Mouse (Mus musculus) kidney, adult 9 months (tissue): ENCODE measurements around the gene Sinhcaf.
"Not testable (repeated sequence)": the region's sequence is repeated elsewhere in the genome, so short reads cannot be mapped to it uniquely, and the experiment has no call there.

ENCODE experiments used
- DNase-seq: peaks from one replicate; pipeline ENCODE4 v3.0.0; 2022

Gene Sinhcaf

DNA sequence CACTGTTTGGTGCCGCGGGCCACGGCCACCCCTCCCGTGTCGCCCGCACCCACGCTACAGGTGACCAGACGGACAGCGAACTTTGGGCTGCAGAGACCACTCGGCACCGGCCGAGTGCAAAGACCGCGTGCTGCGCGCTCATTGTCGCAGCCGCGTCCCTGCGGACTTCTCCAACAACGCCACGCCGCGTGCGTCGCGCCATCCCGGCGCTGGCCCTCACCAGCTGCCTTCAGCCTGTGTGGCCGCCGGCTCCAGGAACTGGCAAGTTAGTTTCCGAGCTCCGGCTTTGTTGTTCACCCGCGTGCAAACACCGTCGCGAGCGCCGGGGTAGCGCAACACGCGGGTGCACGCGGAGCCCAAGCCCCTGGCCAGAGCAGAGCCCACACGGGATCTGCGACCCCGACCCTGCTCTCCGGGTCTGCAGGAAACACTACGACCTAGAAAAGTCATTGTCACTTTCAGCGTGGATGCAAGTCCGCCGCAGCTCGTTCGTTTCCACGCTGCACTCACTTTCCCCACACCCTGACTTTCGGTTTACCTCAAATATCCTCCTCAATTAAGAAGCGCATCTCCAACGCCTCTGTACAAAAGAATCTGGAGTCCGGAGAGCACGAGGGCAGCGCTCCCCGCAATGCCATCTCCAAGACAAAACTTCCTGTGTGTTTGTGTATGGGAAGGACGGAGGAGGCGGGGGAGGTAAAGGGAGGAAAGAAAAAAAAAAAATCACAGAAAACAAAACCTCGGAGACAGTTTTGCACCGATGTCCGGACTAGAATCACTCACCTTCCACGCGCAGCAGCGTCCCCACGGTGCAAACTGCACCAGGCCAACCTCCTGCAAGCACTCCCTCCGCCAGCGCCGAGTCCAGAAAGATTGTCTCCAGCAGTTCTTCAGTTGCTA, 508 bp downstream of the Sinhcaf start:
- no peak for DNase-seq

DNA sequence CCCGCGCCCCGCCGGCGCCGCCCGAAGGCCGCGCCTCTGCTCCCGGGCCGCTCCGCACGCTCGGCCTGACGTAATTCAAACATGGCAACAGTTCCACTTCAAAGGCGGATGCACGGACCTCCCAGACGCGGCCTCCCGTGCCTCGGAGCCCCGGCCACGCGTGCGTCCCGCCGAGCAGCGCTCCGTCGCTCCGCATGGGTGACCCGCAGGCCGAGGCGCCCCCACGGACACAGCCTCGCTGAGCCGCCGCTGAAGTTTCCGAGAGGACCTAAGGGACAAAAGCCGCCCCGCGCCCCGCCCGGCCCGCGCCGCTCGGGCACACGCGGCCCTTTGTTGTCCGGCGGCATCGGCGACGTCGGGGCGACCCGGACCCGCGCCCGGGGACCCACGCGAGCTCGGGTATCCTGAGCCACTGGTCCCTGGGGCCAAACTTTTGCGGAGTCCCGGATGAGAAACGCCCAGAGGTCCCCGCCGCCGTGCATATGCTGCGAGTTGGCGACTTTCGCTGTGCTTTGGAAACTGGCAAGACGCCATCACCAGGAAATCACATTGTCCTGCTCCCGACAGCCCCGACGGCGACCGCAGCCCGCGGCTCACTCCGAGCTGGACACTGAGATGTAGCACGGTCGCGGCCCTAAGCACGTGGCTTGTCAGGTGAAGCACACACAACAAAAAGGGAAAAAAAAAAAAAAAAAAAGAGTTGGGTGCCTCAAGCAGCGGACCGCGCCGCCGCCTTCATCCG, 1.3 kb downstream of the Sinhcaf start:
- peak; percentile 66 for DNase-seq

DNA sequence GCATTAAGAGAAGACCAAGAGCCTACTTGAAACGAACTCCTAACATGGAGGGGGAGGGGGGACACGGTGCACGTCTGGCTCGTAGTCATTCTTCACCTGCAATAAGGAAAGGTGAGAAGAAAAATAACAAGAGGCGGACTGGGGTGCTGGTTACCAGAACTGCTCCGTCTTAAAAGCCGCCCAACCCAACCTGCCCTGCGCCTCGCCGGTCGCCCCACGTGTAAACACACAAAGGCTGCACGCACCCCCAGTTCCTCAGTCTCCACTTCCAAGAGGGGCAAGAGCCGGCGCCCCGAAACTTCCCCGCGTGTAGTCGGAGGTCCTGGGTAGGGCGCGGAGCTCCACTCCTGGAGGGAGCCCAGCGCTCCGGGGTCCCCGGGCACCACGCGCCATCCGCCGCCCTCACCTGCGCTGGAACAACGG, 1.9 kb downstream of the Sinhcaf start:
- DNase-seq = no peak

DNA sequence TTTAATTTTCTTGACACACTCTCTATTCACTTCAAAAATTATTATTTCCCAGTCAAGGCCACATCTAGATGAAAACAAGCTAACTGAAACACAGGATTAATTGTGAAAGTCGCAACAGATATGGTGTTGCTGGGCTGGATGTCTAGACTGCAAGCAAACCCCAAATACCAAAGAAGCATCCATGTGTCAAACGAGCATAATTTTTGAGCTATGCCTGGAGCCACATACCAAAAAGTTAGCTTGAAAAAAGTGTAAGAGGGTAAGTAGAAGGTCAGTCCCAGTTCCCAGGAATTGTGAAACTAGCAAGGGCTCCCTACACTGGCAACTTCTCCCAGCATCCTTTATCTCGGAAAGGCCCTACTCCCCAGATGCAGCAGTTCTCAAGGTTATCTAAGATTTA, 2.6 kb downstream of the Sinhcaf start:
- peak; percentile 34 for DNase-seq

DNA sequence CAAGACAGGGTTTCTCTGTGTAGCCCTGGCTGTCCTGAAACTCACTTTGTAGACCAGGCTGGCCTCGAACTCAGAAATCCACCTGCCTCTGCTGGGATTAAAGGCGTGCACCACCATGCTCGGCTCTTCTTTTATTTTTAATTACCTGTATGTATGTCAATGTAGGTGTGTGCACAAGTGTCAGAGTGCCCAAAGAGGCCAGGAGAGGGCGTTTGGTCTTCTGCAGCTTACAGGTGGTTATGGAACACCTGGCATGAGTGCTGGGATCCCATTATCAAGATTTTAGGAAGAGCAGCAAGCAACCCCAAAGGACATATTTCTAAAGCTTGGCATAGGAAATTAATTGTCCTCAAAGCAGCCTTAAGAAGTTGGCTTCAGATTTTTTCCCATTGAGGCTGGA, 3.9 kb downstream of the Sinhcaf start:
- no peak for DNase-seq

DNA sequence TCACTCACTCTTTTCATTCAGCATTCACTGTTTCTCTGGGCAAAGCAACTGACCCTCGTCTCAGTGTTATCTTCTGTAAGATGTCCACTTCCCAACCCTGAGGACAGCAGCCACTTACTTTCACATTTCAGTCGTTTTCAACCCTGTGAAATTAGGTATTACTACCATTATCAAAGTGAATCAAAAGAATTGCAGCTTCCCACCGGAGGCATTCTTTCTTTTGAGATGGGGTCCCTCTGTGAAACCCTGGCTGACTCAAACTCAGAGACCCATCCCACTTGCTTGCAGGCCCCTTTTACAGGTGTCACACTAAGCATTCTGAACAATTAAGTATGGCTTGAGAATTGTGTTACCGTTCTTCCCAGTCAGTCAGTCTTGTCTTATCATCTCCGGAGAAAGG, 4.4 kb downstream of the Sinhcaf start:
- DNase-seq = no peak

DNA sequence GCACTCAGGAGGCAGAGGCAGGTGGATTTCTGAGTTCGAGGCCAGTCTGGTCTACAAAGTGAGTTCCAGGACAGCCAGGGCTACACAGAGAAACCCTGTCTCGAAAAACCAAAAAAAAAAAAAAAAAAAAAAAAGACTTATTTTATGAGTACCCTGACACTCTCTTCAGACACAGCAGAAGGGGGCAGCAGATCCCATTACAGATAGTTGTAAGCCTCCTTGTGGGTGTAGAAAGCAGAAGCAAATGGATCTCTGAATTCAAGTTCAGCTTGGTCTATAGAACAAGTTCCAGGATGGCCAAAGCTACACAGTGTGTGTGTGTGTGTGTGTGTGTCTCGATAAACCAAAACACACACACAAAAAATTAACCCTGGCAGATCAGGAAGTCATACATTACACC, 5.9 kb downstream of the Sinhcaf start:
- DNase-seq = not testable (repeated sequence)

DNA sequence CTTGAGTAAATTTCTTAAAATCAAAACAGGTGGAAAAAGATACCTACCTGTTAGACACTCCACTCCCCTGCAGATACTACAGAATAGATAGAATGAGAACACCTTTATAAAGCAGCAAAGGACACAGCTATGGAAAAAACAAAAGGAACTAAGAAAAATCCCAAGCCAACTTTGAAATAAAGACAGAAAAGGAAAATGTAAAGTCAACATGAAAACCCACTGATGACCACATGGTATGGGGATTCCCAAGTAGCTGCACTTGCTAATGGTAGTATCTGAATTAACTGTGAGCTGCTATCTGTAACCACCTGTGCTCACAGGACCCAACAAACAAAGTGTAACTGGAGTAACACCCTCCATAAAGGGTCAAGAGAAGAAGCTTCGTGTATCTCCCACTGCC, 8.6 kb downstream of the Sinhcaf start:
- no peak for DNase-seq

DNA sequence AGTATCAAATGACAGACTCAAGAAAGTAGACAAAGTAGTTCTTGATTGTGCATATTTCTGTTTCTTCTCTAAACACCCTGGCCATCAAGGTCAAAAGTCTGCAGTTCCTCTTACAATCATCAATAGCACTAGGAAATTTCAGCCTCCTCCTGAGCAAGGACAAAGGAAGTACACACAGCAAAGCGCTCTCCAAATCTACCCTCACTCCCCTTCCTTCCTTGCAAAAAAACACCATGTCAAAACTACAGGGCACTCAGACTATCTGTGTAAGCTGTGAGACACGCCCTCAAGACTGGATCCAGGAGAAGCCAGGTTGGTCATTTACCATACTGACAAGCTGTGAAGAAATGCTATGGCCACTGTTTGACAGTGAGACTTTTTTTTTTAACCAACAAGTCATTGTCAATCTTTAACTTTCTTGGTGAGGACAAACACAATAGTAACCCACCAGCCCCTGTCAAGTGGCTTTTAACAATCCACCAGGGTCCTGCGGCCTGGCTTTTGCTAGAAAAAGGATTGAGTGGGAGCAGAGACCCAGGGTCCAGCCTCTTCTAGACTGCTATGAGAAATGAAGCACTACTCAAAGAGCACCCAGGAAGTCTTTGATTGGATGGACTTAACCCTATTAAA, 11.2 kb downstream of the Sinhcaf start:
- no peak for DNase-seq

DNA sequence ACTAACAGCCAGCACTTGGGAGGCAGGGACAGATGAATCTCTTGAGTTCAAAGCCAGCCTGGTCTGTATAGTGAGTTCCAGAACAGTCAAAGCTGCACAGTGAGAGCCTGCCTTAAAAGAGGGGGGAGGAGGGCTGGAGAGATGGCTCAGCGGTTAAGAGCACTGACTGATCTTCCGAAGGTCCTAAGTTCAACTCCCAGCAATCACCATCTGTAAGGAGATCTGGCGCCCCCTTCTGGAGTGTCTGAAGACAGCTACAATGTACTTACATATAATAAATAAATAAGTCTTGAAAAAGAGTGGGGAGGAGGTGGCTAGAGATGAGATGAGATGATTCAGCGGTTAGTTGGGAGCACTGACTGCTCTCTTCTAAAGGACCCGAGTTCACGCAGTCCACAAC, 15.0 kb downstream of the Sinhcaf start:
- no peak for DNase-seq

DNA sequence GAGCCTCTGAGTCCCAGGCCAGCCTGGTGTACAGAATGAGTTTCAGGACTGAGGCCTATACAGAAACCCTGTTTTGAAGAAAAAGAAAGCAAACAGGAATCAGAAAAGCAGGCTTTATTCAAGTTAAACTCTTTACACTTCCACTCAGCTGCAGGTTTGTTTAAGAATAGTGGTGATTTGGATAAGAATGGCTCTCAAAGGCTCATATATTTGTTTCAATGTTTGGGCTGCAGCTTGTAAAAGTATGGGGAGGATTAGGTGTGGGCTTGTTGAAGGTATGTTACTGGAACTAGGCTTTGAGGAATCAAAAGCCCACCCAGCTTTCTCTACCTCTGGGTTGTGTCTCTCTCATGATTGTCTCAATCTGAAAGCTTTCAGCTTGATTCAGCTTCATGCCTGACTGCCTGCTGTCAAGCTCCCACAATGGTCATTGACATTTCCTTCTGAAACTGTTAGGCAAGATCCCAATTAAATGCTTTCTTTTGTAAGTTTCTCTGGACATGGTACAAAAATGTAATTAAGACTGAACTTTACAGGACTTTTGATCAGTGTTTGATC, 27.3 kb downstream of the Sinhcaf start:
- no peak for DNase-seq

DNA sequence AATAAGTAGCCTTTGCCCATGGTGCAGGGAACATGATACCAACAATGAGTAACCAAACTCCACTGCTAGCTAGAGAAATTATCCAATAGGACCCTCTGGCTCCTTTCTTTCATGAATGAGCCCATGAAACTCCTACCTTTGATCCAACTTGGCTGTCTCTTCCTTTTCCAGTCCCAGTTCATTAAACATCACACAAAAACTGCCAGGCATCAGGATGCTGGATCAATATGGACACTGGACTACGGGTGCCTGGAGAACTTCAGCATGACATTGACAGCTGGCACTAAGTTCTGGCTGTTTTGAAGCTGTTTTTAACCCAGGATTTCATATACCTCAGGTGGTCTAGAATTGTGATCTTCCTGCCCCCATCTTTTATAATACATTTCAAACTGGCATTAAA, 28.6 kb downstream of the Sinhcaf start:
- DNase-seq = peak; percentile 49

DNA sequence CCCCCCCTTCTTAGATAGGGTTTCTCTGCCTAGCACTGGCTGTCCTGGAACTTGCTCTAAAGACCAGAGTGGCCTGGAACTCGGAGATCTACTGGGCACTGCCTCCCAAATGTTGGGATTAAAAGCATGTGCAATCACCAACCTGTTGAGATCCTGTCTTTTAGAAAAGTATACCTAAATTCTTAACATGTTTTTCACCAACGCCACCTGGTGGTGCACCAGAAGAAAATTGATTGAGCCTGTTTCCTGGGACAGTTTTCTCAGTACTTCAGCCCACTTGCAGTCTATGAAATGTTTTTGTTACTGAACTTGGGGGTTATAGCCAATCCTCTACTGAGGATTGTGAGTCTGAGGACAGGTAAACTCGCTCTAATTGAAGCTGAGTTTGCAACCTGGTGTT, 29.4 kb downstream of the Sinhcaf start:
- DNase-seq = no peak

DNA sequence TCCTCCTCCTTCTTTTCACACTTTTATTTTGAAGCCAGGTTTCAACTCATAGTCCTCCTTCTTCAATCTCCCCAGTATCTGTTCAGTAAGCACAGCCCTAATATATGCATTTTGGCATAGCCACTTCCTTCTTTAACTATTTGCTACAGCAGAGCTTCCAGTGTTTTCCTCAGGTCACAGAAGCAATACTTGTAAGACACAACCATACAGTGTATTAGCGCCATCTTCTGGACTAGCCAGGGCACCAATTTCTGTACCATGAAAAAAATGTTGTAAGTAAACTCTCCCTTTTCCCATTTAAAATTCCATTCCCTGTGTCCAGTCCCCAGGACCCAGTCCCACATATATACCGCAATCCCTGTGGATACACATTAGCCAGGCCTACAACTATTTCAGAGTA, 32.3 kb downstream of the Sinhcaf start:
- DNase-seq = peak; percentile 76

DNA sequence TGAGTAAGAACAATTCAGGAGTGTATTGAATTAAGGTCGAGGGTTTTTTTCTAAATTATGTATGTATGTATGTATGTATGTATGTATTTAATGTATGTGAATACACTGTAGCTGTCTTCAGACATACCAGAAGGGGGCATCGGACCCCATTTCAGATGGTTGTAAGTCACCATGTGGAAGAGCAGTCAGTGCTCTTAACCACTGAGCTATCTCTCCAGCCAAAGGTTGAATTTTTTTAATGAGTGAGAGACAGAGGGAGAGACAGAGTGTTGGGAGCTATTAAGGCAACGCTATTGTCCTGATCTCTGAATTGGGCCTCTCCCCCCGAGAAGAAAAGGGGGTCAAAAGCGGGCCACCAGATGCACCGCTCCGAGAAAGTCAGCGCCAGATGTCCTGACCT, 34.4 kb downstream of the Sinhcaf start:
- DNase-seq = not testable (repeated sequence)

DNA sequence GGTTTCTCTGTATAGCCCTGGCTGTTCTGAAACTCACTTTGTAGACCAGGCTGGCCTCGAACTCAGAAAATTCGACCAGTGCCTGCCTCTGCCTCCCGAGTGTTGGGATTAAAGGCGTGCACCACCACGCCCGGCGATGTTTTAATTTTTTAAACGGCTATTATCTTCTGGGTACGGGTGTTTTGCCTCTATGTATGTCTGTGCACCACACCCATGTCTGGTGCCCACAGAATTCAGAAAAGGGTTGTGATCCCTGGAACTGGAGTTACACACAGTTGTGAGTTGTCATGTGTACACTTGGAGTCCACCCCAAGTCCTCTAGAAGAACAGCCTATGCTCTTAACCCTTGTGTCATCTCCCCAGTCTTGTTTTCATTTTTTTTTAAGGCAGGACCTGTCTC, 39.3 kb downstream of the Sinhcaf start:
- no peak for DNase-seq

DNA sequence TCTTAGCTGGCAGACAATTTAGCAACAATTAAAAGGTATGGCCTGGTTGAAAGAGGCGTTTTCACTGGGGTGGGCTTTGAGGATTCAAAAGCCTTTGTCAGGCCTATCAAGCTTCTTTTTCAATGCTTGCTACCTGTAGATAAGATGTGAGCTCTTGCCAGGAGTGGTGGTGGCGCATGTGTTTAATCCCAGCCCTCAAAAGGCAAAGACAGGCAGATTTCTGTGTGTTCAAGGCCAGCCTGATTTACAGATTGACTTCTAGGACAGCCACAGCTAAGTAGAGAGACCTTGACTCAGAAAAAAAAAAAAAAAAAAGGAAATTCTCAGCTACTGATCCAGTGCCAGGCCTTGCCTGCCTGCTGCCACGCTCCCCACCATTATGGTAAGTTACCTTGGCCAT, 43.5 kb downstream of the Sinhcaf start:
- DNase-seq = no peak

DNA sequence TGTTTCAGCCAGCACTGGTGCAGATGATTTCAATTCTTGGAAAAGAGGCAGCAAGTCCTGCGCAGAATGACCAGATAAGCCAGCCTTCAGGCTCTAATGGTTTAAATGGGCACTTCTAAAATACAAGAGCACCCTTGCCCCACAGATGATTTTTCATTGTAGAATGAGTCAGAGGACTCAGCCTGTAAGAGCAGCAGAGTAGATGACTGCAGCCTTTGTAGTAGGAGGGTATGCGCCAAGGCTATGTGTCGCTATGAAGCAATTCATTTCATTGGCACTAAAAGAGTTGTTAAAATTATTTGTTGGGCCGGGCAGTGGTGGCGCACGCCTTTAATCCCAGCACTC, 49.8 kb downstream of the Sinhcaf start:
- no peak for DNase-seq

DNA sequence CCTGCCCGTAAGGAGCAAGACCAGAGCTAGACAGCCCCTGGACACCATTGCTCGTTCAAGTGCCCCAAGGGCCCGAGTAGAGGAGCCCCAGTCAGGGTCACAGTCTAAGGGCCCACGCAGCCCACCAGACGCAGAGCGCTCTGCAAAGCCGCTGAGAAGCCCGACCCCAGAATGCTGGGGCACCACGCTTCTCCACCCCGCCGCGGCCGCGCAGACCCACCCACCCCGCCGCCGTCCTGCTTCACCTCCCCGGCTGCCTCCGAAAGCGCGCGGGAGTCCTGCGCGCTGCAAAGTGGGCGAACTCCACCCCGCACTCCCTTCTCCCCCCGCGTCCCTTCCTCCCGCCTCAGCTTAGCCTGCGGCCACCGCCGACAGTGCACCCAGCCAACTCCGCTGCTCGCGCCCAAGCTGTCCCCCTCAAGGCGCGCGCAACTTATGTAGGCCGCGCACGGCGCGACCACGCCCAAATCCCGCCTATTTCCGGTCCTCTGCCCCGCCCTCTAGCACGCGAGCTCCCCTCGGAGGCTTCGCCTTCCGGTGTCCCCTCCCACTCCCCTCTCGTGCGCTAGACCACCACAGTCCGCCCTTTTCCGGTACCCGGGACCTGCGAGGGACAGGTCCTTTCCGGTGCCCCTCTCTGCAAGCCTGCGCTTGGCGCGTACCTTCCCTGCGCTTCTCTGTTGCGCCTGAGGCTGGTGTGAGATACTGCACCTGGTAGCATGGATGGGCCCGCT, 50.3 kb downstream of the Sinhcaf start, which contains the start of gene Caprin2:
Gene Caprin2, minus strand, starts transcription at position 465 of the 734 bp plus-strand sequence.
- peak; percentile 90 for DNase-seq

DNA sequence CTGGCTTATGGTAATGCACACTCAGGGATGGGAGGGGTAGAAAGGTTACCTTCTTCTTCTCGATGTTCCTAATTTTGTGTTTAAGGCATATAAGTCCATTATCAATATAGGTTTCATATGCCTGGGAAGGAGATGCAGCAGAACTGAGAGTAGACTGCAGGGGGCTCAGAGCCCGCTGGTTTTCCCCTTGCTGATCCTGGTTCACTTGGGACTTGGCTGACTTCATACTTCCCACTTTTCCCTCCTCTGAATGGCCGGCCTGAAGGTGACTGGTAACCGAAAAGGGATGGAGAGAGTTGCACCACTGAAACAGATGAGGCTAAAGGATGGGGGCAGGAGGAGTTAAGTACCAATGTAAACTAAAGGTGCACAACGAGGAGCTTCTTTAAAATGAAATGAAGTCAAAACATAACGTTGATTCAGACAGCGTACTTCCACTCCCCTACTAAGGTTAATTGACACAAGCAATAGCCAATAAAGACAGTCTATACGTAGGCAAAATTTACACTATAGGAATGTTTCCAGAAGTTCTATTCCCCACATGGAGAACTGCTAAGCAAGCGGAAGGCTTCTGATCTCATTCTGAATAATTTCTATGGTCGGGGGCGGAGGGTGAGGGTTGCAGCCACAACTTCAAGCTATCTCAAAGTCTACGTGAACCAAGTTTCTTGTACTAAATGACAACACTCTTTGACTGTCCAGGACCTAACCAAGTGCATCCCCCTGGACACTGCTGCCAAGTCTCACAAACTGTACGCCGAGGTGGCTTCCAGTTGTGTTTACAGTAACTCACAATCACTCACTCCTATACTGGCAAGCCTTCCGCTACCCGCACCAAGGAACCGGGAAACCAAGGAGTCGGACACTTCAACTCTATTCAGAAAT, 51.1 kb downstream of the Sinhcaf start:
- DNase-seq = peak; percentile 25

DNA sequence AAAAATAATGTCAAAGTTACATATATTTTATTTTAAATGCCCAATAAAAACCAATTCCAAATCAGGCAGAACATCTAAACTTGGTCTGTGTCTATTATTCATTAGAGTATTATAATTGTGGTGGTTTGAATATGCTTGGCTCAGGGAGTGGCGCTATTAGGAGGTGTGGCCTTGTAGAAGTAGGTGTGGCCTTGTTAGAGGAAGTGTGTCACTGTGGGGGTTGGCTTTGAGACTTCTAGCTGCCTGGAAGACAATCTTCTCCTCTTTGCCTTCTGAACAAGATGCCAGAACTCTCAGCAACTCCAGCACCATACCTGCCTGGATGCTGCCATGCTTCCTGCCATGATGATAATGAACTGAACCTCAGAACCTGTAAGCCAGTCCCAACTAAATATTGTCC, 72.4 kb downstream of the Sinhcaf start:
- no peak for DNase-seq
